Mouse (Mus musculus) neural tube, embryonic 13.5 days (tissue): ENCODE results near the gene Tac1. TPM values are rescaled to one million over a fixed set of nuclear protein-coding genes. Genes with fewer than 3 reads are reported as not detected.
"Not testable (repeated sequence)": the region's sequence is repeated elsewhere in the genome, so short reads cannot be mapped to it uniquely, and the experiment has no call there.

Experiments used
- ATAC-seq: fragments of 200-750 bp; cut with Nextera tagmentation; 2 replicates; pipeline ENCODE4 v1.8.0; 2017; ENCODE audit warnings: low read depth, mild to moderate bottlenecking, moderate TSS enrichment, moderate library complexity
- H3K27ac ChIP-seq: fragments of 300-500 bp; sonication (generic); replicated peaks from 2 replicates; pipeline ENCODE4 v1.5.1; 2015; ENCODE audit warnings: moderate library complexity, mild to moderate bottlenecking, inconsistent platforms
- H3K27me3 ChIP-seq: fragments of 300-500 bp; sonication (generic); 2 replicates; pipeline ENCODE4 v1.6.1; 2015; ENCODE audit warnings: mild to moderate bottlenecking, inconsistent platforms
- H3K36me3 ChIP-seq: fragments of 300-500 bp; sonication (generic); 2 replicates; pipeline ENCODE4 v1.6.1; 2015; ENCODE audit warnings: mild to moderate bottlenecking, inconsistent platforms
- H3K4me1 ChIP-seq: fragments of 300-500 bp; sonication (generic); replicated peaks from 2 replicates; pipeline ENCODE4 v1.6.1; 2015; ENCODE audit warnings: inconsistent platforms
- H3K4me2 ChIP-seq: fragments of 300-500 bp; sonication (generic); 2 replicates; pipeline ENCODE4 v1.6.1; 2015; ENCODE audit warnings: inconsistent platforms, mild to moderate bottlenecking, moderate library complexity
- H3K4me3 ChIP-seq: fragments of 300-500 bp; sonication (generic); 2 replicates; pipeline ENCODE4 v1.5.1; 2015; ENCODE audit warnings: mild to moderate bottlenecking, inconsistent platforms
- H3K9ac ChIP-seq: fragments of 300-500 bp; sonication (generic); 2 replicates; pipeline ENCODE4 v1.6.1; 2015; ENCODE audit warnings: moderate library complexity, mild to moderate bottlenecking, inconsistent platforms
- H3K9me3 ChIP-seq: fragments of 300-500 bp; sonication (generic); 2 replicates; pipeline ENCODE4 v1.6.1; 2016; ENCODE audit warnings: inconsistent platforms
- WGBS: fragments of 180-500 bp; shearing (Covaris S2); methylation state at CpG from one replicate; pipeline ENCODE4 v1.1.7; 2015; 5-methylcytosine and 5-hydroxymethylcytosine counted together
- polyA plus RNA-seq: library from polyadenylated mRNA; unstranded; fragments of >200 nt; fragmentation: Nextera tagmentation; extraction: Ambion mirVana; gene quantifications from 2 replicates; pipeline ENCODE4 v1.2.1, GENCODE M21; 2015

The Tac1 gene
- polyA plus RNA-seq, result 119 and 136 TPM in 2 replicates

DNA sequence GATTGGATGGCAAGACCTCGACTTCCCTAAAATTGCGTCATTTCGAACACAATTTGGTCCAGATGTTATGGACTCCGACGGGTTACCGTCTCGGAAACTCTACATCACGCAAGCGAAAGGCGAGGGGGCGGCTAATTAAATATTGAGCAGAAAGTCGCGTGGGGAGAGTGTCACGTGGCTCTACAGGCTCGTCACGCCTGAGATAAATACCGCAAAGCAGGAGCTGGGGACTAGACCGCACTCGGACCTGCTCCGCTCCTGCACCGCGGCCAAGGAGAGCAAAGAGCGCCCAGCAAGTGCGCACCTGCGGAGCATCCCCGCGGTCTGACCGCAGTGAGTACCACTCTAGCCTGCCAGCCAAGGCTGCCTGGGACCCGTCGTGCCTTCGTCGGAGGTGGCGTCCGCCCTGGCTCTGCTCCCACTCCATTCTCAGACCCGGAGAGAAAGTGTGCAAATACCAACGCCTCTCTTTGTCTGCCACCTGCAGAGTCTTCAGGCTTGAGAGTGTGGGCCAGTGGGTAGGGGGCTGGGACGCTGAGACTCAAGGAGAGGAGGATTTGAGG lies at the start of gene Tac1:
Tac1 (plus strand) TSS at position 51 of the 563 bp plus-strand sequence.
- H3K4me2 ChIP-seq, result peak within 1 kb of the TSS; percentile 66
- H3K4me1 ChIP-seq, result peaks cover 21% of the 10 kb centered on the region
- 2% methylated on average over 37 of the region's 37 CpGs for WGBS
- H3K9me3 ChIP-seq, result no peaks in the 10 kb centered on the region
- H3K9ac ChIP-seq, result peak within 1 kb of the TSS; percentile 48
- no peak within 1 kb of the TSS for H3K27ac ChIP-seq
- peak within 1 kb of the TSS; percentile 41 for H3K4me3 ChIP-seq
- H3K36me3 ChIP-seq, result no peaks in the 10 kb centered on the region
- ATAC-seq, result peak; percentile 87
- H3K27me3 ChIP-seq, result peaks cover 47% of the 10 kb centered on the region

DNA sequence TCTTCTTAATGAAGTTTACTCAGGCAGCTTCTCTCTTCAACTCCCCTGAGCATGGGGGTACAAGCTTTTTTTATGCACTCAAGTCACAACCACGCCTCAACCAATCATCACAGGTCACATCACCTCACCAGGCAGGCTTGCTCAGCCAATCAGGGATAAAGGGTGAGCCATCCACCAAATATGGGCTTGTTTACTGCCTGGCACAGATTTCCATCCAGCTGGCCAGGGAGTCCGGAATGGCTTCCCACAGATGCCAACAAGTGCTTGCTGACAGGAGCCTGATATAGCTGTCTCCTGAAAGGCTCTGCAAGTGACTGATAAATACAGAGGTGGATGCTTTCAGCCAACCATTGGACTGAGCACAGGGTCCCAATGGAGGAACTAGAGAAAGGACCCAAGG lies 11.2 kb upstream of the Tac1 start:
- not testable (repeated sequence) for H3K9me3 ChIP-seq, H3K9ac ChIP-seq, H3K27me3 ChIP-seq, H3K4me1 ChIP-seq, H3K36me3 ChIP-seq, H3K4me2 ChIP-seq, H3K4me3 ChIP-seq, ATAC-seq, H3K27ac ChIP-seq
- WGBS, result 81% methylated on average over 2 of the region's 2 CpGs

DNA sequence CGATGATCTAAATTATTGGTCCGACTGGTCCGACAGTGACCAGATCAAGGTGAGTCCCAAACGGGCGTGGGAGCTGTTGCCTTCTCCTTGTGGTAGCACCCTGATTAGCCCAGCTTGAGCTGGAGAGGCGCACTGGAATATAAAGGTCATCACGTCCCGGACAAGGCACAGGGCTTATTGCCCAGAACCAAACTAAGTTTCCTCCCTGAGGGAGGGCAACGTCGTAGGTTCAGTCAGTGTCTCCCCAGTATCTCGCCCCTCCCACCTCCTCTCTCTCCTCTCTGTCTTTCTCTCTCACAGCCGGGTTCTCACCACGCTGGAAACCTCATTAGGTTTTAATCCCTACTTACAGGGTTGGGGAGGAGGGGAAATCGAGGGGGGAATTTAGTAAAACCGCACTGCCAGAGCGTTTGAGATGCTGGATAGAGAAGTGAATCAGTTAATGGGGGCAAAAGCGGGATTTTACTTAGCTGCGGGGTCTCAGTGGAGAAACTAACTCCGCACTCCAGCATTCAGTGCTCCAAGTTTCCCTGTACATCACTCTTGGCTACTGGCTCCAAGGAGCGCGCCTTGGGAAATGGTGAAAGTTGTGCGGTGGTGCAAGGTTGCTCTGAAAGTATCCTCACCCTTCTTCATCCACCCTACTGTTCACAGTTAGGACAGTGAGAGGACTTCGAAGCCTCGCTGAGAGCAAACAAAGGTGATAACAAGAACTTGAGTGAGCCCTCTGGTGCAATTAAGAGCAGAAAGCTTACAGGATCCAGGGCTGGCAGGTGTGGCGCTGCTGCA lies 1.2 kb downstream of the Tac1 start:
- Histone ChIP-seq H3K4me1 (peaks cover 21% of the 10 kb centered on the region), H3K27me3 (peaks cover 47% of the 10 kb centered on the region), H3K9me3 (no peaks in the 10 kb centered on the region), H3K4me3 (peak overlapping the region; percentile 41), H3K27ac (no peak overlapping the region), H3K9ac (peak overlapping the region; percentile 48), H3K4me2 (peak overlapping the region; percentile 66), H3K36me3 (no peaks in the 10 kb centered on the region)
- peak; percentile 49; the same call in 1 of the 2 replicates for ATAC-seq
- WGBS, result 2% methylated on average over 25 of the region's 25 CpGs

DNA sequence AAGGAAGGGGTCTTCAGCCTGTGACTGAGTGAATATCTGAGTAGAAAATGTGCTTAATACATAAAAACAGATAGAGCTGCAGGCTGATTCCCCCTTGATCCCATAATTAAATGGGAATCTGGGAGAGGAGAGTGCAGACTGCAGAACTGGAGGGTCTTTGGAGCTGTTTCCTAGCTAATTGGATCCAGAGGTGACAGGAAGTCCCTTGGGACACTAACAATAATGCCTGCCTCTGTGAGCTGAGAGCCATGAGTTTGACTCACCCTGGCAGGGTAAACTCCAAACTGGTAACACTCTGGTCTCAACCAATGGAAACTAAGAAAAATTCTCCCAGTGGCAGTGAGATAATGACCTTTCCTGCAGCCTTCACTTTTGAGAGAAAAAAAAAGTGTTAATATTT lies 3.5 kb downstream of the Tac1 start:
- Histone ChIP-seq H3K27me3 (peaks cover 47% of the 10 kb centered on the region), H3K4me3 (no peak overlapping the region), H3K27ac (no peak overlapping the region), H3K4me2 (no peak overlapping the region), H3K36me3 (no peaks in the 10 kb centered on the region), H3K9me3 (no peaks in the 10 kb centered on the region), H3K9ac (no peak overlapping the region), H3K4me1 (peaks cover 21% of the 10 kb centered on the region)
- ATAC-seq, result no peak

DNA sequence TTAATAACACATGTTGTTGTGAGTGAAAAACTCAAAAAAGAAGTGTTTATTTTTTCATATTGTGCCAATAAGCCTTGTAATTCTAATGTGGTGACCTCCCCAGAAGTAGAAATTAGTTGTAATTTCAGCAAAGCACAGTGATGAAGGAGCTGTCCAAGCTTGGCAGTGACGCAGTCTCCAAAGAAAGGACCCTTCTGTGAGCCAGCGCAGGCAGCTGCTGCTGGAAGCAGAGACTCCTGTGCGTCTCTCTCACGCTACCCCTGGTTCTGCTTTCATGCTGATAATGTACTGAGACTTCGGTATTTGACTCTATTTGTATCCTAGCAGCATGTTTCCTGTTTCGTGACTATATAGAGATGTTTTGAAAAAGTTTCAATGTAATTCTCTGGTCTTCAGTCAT lies 7.8 kb downstream of the Tac1 start:
- ATAC-seq, result no peak
- H3K9me3 ChIP-seq, result no peaks in the 10 kb centered on the region
- peaks cover 6% of the 10 kb centered on the region; the same call in 1 of the 2 replicates for H3K27me3 ChIP-seq
- no peaks in the 10 kb centered on the region for H3K4me1 ChIP-seq
- 57% methylated on average over 6 of the region's 6 CpGs for WGBS
- H3K4me3 ChIP-seq, result no peak overlapping the region
- no peak overlapping the region for H3K4me2 ChIP-seq
- no peaks in the 10 kb centered on the region for H3K36me3 ChIP-seq
- H3K9ac ChIP-seq, result no peak overlapping the region
- no peak overlapping the region for H3K27ac ChIP-seq

DNA sequence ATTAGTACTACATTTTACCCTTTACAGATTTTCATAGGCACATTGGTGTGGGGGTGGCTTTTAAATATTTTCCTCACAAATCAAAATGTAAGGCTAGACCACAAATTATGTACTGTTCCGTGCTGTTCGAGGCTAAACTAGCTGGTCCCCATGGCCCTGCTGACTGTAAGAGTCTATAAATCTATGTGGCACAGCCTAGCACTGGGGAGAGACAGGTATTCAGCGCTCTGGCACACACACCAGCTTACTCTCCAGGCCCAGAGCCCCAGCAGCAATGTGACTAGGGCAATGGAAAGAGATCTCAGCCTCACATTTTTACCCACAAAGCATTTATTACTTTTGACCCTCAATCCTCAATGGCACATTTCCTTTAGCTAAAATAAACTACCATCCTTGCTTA lies 9.9 kb downstream of the Tac1 start:
- Histone ChIP-seq H3K4me1 (no peaks in the 10 kb centered on the region), H3K27ac (no peak overlapping the region), H3K4me2 (no peak overlapping the region), H3K36me3 (no peaks in the 10 kb centered on the region), H3K9ac (no peak overlapping the region), H3K4me3 (no peak overlapping the region), H3K27me3 (no peaks in the 10 kb centered on the region), H3K9me3 (no peaks in the 10 kb centered on the region)
- ATAC-seq, result peak; percentile 76; the same call in 1 of the 2 replicates
- WGBS, result 60% methylated on average over 3 of the region's 3 CpGs

DNA sequence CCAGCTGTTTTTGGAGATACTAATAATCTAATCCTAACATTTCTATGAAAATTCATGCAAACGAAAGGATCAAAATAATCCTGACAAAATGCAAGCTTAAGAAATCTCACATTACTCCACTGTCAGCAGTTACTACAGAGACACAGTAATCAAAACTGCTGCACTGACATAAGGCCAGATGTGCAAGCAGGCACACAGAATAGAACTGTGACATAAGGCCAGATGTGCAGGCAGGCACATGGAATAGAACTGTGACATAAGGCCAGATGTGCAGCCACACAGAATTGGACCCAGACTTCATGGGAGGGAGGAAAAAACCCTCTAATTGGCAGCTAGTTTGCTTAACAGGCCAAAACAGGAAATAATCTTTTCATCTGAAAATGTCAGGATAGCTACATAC lies 16.5 kb downstream of the Tac1 start:
- no peaks in the 10 kb centered on the region for H3K27me3 ChIP-seq
- no peak overlapping the region for H3K27ac ChIP-seq
- WGBS, result 81% methylated on average over 1 of the region's 1 CpGs

DNA sequence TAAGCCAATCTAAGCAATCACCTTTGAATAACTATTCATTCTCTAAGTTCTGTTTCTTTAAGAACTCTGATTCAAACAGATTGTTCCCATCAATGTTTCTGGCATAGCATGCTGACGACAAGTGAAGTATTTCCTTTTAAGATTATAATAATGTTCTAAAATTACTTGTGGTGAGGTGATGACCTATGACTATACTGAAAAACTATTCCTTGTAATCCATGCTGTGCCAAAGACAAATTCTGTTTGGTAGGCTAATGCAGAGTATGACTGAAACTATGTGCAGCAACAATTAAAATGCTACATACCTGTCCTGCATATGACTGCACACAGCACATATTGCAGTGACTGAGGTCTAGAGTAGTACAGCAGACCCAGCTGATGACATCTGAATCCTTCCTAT lies 23.4 kb downstream of the Tac1 start:
- Histone ChIP-seq H3K36me3 (no peaks in the 10 kb centered on the region), H3K27me3 (no peaks in the 10 kb centered on the region), H3K4me3 (no peak overlapping the region), H3K4me2 (no peak overlapping the region), H3K9ac (no peak overlapping the region), H3K4me1 (no peaks in the 10 kb centered on the region), H3K27ac (no peak overlapping the region), H3K9me3 (no peaks in the 10 kb centered on the region)
- ATAC-seq, result no peak
- 88% methylated on average over 1 of the region's 1 CpGs for WGBS

More for the DNA sequence above, 16.5 kb downstream of the Tac1 start:
- Histone ChIP-seq H3K36me3 (no peaks in the 10 kb centered on the region), H3K4me3 (no peak overlapping the region), H3K9ac (no peak overlapping the region), H3K4me2 (no peak overlapping the region), H3K4me1 (no peaks in the 10 kb centered on the region), H3K9me3 (no peaks in the 10 kb centered on the region)
- ATAC-seq, result no peak

DNA sequence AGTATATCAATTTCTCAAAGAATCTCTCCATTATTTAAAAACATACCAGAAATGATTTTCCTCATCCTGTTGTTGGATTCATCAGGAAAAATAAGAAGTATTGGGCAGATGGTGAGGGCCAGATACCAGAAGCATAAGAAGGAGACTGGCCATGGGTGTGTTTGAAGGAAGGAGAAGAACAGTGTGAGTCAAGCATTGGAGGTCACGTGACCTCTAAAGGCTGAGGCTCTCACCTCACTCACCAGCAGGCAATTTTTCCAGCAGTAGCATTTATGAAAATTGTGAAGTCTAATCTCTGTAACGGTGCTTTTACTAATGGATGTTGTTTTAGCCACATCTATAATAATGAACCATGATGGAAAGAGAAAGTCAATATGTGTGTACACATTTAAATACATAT lies 39.8 kb downstream of the Tac1 start:
- no peak overlapping the region for H3K27ac ChIP-seq
- no peak for ATAC-seq
- WGBS, result 91% methylated on average over 2 of the region's 2 CpGs
- no peak overlapping the region for H3K4me2 ChIP-seq
- no peak overlapping the region for H3K9ac ChIP-seq
- no peaks in the 10 kb centered on the region for H3K27me3 ChIP-seq
- no peaks in the 10 kb centered on the region for H3K4me1 ChIP-seq
- no peak overlapping the region for H3K4me3 ChIP-seq
- H3K9me3 ChIP-seq, result no peaks in the 10 kb centered on the region
- no peaks in the 10 kb centered on the region for H3K36me3 ChIP-seq

DNA sequence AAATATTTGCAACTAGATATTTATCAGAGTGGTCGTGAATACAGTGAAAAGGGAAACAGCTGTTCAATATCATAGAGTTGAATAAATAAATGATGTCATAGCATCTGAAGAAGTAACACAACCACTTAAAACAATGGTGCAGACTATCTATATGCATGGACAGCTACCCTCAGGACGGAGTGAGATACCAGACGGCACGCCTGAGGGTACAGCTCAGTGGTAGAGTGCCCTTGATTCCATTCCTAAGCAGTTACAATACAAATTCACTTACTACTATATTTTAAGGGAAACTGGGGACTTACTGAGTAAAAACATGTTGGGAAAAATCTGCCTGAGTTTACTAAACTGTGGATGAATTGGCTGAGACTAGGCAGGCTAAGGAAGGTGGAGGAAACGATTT lies 43.7 kb downstream of the Tac1 start:
- no peak for ATAC-seq
- H3K4me3 ChIP-seq, result no peak overlapping the region
- no peaks in the 10 kb centered on the region for H3K27me3 ChIP-seq
- no peak overlapping the region for H3K27ac ChIP-seq
- no peak overlapping the region for H3K4me2 ChIP-seq
- no peaks in the 10 kb centered on the region for H3K36me3 ChIP-seq
- 91% methylated on average over 5 of the region's 5 CpGs for WGBS
- no peaks in the 10 kb centered on the region for H3K9me3 ChIP-seq
- 0 out of 2 replicates have a peak, but pooled peaks cover 3% of the 10 kb centered on the region for H3K4me1 ChIP-seq
- H3K9ac ChIP-seq, result no peak overlapping the region

DNA sequence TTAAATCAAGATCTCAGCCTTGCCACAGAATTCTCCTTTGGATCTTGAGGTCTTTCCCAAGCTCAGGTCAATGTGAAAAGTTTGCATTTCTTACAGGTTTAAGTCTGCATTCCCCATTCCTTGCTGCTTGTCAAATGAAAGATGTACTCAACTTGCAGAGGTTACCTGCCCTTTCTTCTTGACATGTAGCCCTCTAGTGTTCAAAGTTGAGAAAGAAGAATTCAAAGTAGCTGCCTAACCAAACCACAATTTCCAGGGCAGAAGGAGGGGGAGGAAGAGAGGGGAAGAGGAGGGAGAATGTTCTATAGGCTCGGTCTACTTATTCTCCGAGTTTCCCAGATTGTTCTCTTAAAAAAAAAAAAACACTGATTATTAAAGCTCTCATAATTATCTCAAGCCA lies 45.5 kb downstream of the Tac1 start:
- Histone ChIP-seq H3K4me1 (0 out of 2 replicates have a peak, but pooled peaks cover 3% of the 10 kb centered on the region), H3K27me3 (no peaks in the 10 kb centered on the region), H3K9me3 (no peaks in the 10 kb centered on the region), H3K27ac (no peak overlapping the region), H3K9ac (no peak overlapping the region), H3K4me2 (no peak overlapping the region), H3K4me3 (no peak overlapping the region), H3K36me3 (no peaks in the 10 kb centered on the region)
- WGBS, result 59% methylated on average over 2 of the region's 2 CpGs
- ATAC-seq, result no peak

DNA sequence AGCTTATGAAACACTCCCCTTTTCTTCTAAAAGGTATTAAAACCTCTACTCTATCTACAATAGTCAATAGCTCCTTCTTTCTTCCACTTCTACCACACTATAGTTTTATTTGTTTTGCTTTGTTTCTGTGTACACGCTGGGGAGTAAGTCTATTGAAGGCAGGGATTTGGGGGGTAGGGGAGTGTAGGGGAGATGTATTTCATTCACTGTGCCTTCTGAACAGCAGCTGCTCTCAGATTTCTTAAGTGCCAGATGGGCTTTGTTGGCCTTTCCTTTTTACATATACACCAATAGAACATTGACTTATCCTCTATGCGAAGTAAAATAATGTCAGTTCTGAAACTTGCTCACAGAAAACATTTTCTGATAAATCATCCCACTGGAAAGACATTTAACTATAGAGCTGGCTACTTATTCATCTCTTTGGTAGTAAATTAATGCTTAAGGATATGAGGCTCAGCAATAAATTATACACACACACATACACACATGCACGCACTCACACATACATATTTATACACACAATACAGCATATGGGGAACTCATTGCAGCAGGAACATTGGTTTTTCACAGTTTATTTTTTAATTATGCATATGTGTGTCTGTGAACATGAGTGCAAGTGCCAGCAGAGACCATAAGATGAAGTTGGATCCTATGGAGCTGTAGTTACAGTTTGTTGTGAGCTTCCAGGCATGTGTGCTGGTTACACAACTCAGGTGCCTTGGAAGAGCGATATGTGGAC lies 46.8 kb downstream of the Tac1 start:
- Histone ChIP-seq H3K9me3 (no peaks in the 10 kb centered on the region), H3K4me2 (no peak overlapping the region), H3K9ac (no peak overlapping the region), H3K4me1 (0 out of 2 replicates have a peak, but pooled peaks cover 3% of the 10 kb centered on the region), H3K4me3 (no peak overlapping the region), H3K36me3 (no peaks in the 10 kb centered on the region), H3K27ac (no peak overlapping the region), H3K27me3 (no peaks in the 10 kb centered on the region)
- ATAC-seq, result no peak
- WGBS, result 67% methylated on average over 4 of the region's 4 CpGs
